ENCODE assay signal across 9 mouse cellular contexts in the genomic region with DNA sequence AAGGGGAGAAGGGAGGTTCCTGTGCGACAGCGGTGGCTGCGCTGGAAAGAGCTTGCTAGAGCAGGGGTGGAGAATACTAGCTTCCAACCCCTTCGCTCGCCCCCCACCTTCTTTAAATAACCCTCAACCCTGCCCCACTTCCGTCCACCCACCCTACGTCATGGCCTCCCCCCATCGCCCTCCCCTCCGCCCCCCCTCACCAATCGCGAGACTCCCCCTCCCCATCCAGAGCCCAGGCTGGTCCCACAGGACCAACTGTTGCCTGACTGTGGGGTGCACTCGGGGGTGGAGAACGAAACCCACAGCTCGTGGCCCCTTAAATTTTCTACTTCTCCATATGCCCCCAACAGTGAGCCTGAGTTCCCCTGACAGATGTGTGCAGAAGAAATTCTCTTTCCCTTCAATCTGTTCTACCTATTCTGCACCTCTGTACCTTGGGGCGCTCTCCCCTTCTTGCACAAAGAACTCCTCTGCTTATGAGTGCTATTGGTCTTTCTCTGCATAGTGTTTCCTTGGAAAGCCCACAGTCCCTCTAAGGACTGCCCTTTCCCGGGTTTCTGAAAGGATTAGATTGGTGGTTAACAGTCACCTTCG. TPM values are rescaled to one million over a fixed set of nuclear protein-coding genes. Genes with fewer than 3 reads are reported as not detected.
A peak's percentile ranks its signal among the peaks of the same experiment; 100 is the strongest.
DNase-seq lines count a peak whose midpoint lies in the region; ATAC-seq and TF ChIP-seq lines count a peak whose summit lies in the region.
"Had no signal": no experiment of that assay in that cellular context is flagged by ENCODE, and none has a peak within 500 bp of the region (broad histone marks: within the 10 kb centered on the region; RNA-seq: fewer than 3 reads in every experiment).

Smarca1 (minus strand) TSS at position 544 of the 594 bp plus-strand sequence.

- H3K27me3 ChIP-seq in C2C12 (ENCODE audit: control insufficient read depth, insufficient read depth, insufficient read length), result peaks cover 5% of the 10 kb centered on the region
- no peaks in the 10 kb centered on the region for H3K27me3 ChIP-seq in hindbrain, postnatal 0 days (ENCODE audit: insufficient read depth, low read length)

- H3K4me2 ChIP-seq in hindbrain, postnatal 0 days (ENCODE audit: low read depth, low read length), result peak within 1 kb of the TSS; percentile 56

- peak within 1 kb of the TSS; percentile 98 for H3K27ac ChIP-seq in cortical plate, adult 2 months (ENCODE audit: insufficient read depth, low read length)
- H3K27ac ChIP-seq in hindbrain, postnatal 0 days, result peak within 1 kb of the TSS; percentile 85
- no peak within 1 kb of the TSS for H3K27ac ChIP-seq in macrophage

- peak within 1 kb of the TSS; percentile 18 for H3ac ChIP-seq in C2C12 (ENCODE audit: control insufficient read depth, insufficient read length, low read depth)

- H3K4me1 ChIP-seq in cortical plate, adult 2 months (ENCODE audit: control insufficient read depth, insufficient read depth, low read length), result no peaks in the 10 kb centered on the region
- no peaks in the 10 kb centered on the region for H3K4me1 ChIP-seq in hindbrain, postnatal 0 days (ENCODE audit: insufficient read depth, low read length)

- DNase-seq in heart, adult 11 months, result peak; percentile 74
- DNase-seq in heart, adult 18-20 months, result no peak
- peak; percentile 55 for DNase-seq in hindbrain, postnatal 0 days (ENCODE audit: low spot score)
- DNase-seq in B cell, adult 2 months, result no peak
- DNase-seq in urinary bladder, adult 2 months (ENCODE audit: low spot score), result no peak

- WGBS in hindbrain, postnatal 0 days, result 29% methylated on average over 13 of the region's 17 CpGs
- WGBS in macrophage (ENCODE audit: missing documents), result 30% methylated on average over 6 of the region's 17 CpGs

- H3K79me2 ChIP-seq in C2C12 (ENCODE audit: control insufficient read depth, insufficient read depth) (no peaks in the 10 kb centered on the region), macrophage (ENCODE audit: inconsistent target) (no peaks in the 10 kb centered on the region)

- H3K79me3 ChIP-seq in C2C12 (ENCODE audit: low read depth), result no peaks in the 10 kb centered on the region

- H3K9ac ChIP-seq in hindbrain, postnatal 0 days (replicated peaks; ENCODE audit: low read length), result peak within 1 kb of the TSS; percentile 66

- TF ChIP-seq CTCF in C2C12 (IDR thresholded peaks at IDR 0.05; ENCODE audit: control insufficient read depth, insufficient read depth, insufficient read length), result no peak
- TF ChIP-seq CTCF in cortical plate, adult 2 months (IDR thresholded peaks at IDR 0.05; ENCODE audit: extremely low read depth, insufficient read depth, low read length), result no peak
- TF ChIP-seq CTCF in hindbrain, postnatal 0 days (IDR thresholded peaks at IDR 0.05; ENCODE audit: low read depth), result no peak

- H3K4me3 ChIP-seq in C2C12 (ENCODE audit: insufficient read depth, poor library complexity, severe bottlenecking) (no peak within 1 kb of the TSS), macrophage (ENCODE audit: inconsistent target) (peak within 1 kb of the TSS; percentile 4; the same call in 1 of the 2 replicates)
- H3K4me3 ChIP-seq in cortical plate, adult 2 months (ENCODE audit: insufficient read depth, low read length), result peak within 1 kb of the TSS; percentile 92
- peak within 1 kb of the TSS; percentile 61 for H3K4me3 ChIP-seq in hindbrain, postnatal 0 days (ENCODE audit: low read length)

- peak; percentile 89 for ATAC-seq in hindbrain, postnatal 0 days

- no peaks in the 10 kb centered on the region for H3K9me3 ChIP-seq in hindbrain, postnatal 0 days (ENCODE audit: low read length)

- TF ChIP-seq POLR2A in cortical plate, adult 2 months (IDR thresholded peaks at IDR 0.05; ENCODE audit: extremely low read depth, insufficient read depth, low read length), result peak; percentile 27; the same call in 1 of the 2 replicates

- no peaks in the 10 kb centered on the region for H3K36me3 ChIP-seq in C2C12 (ENCODE audit: control insufficient read depth, insufficient read depth)
- no peaks in the 10 kb centered on the region for H3K36me3 ChIP-seq in hindbrain, postnatal 0 days (ENCODE audit: insufficient read depth, low read length)
- H3K36me3 ChIP-seq in macrophage (ENCODE audit: inconsistent target), result no peaks in the 10 kb centered on the region

TF ChIP-seq in C2C12, 6 proteins besides CTCF, POLR2A, EP300 and RAD21:
- TF ChIP-seq MYOD1 (IDR thresholded peaks at IDR 0.05; ENCODE audit: control insufficient read depth, insufficient read length, low read depth) (no peak), MYOG (IDR thresholded peaks at IDR 0.05; ENCODE audit: control insufficient read depth, extremely low read depth, insufficient read length) (no peak), FOSL1 (IDR thresholded peaks at IDR 0.05; ENCODE audit: insufficient read depth, low read length, poor library complexity, severe bottlenecking) (no peak), MAX (IDR thresholded peaks at IDR 0.05) (no peak), USF1 (IDR thresholded peaks at IDR 0.05; ENCODE audit: low read depth) (no peak), CEBPB (IDR thresholded peaks at IDR 0.05; ENCODE audit: low read depth) (no peak)

RNA-seq across cellular contexts. Expression of gene Smarca1, which starts in this region (rescaled TPM):
- total RNA-seq in heart, adult 18-20 months (2021), result 1 to 10 TPM; 1.6 to 2.4 TPM
- polyA plus RNA-seq in C2C12 (2012; fragmentation: generic; extraction: Trizol) (0.01 TPM), macrophage (2018) (not detected in 3 replicates)
- 13.0 and 13.9 TPM in 2 replicates for polyA plus RNA-seq in cortical plate, adult 2 months (2012; rRNA removed)
- 21.9 and 29.2 TPM in 2 replicates for total RNA-seq in hindbrain, postnatal 0 days (2014; rRNA removed)
- polyA plus RNA-seq in hindbrain, postnatal 0 days (2015; fragmentation: Nextera tagmentation; extraction: Ambion mirVana), result 23.8 and 24.5 TPM in 2 replicates
- 1 to 10 TPM in 1 of 26 experiments, not detected in 25; 2.0 TPM for total RNA-seq in macrophage (2018; cell fraction: chromatin; rRNA removed)
- total RNA-seq in macrophage (2018; cell fraction: cytosol; rRNA removed), result not detected
- total RNA-seq in macrophage (2018; cell fraction: nucleus; rRNA removed), result not detected
- 2.0 and 2.9 TPM in 2 replicates for polyA plus RNA-seq in urinary bladder, adult 2 months (2012; rRNA removed)
- total RNA-seq: MEL had no signal

Comparison
In these comparisons a context has a peak if more than half of its experiments do, and no peak if none do; other contexts are left out.
1. DNase-seq: peak in heart, adult 11 months (single experiment) and hindbrain, postnatal 0 days (single experiment); none in heart, adult 18-20 months (0 of 2), B cell, adult 2 months (0 of 2) and urinary bladder, adult 2 months (single experiment).